Mouse (Mus musculus): ENCODE data around the gene Cldn5. TPM values are rescaled to one million over a fixed set of nuclear protein-coding genes. Genes with fewer than 3 reads are reported as not detected.

The Cldn5 gene
- polyA plus RNA-seq, 1 experiment from 2014 or later = 90.7 TPM

DNA sequence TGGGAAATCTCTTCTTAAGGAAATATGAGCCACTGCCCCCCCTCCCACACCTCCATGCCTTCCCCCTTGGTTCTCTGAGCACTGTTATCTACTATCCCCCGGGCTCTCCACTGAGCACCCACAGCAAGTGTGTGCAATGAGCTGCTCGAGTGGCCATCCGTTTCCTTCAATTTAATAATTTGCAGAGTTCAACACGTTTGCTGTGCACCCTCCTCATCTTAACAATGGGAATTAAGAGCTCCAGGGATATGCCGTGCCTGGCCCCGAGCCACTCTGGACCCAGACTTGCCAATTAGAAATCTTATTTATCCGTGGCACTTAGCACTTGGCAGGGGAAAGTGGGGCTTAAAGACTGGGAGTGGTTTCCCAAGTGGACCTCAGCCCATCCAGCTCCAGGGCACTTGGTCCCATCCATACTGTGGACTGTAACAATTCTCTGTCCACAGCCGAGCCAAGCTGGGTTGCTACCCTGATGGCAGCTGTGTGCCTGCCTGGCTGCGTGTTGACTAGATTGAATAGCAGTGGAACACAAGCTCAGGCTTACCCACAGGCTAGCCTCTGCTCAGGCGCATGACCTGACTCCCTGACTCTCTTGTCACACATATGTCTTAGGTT is 24.7 kb upstream of the Cldn5 start:
- no peak for ATAC-seq
- no peak overlapping the region for H3K4me3 ChIP-seq (replicated peaks; ENCODE audit: low read length)
- H3K27ac ChIP-seq (ENCODE audit: low read length) = no peak overlapping the region
- no peaks in the 10 kb centered on the region for H3K36me3 ChIP-seq (ENCODE audit: control insufficient read depth, insufficient read depth)
- no peak overlapping the region for H3K9ac ChIP-seq (replicated peaks; ENCODE audit: low read depth, low read length)
- H3K9me3 ChIP-seq (ENCODE audit: control insufficient read depth, low read length) = no peaks in the 10 kb centered on the region
- 63% methylated on average over 10 of the region's 10 CpGs for WGBS
- H3K27me3 ChIP-seq (replicated peaks; ENCODE audit: control insufficient read depth, insufficient read depth, low read length) = no peaks in the 10 kb centered on the region
- no peaks in the 10 kb centered on the region for H3K4me1 ChIP-seq (replicated peaks; ENCODE audit: control insufficient read depth, insufficient read depth, low read length)
- no peak overlapping the region for H3K4me2 ChIP-seq (ENCODE audit: low read length)

DNA sequence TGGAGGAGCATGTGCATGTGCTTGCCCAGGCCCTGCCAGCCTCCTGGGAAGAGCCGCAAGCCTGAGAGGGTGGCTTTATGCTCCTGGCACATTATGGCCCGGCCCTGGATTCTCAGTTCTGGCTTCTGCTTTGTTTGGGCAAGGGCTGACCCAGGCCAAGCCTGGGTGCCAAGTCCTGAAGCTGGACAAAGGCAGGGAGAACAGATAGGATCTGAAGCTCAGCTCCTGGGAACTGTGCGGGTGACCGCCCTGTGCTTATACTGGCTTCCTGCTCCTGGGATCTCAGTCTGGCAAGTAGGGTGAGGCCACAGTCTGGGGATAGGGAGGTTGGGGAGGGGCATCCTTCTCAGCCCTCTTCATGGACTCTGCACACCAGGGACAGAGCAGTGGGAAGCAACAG is 14.9 kb upstream of the Cldn5 start:
- Histone ChIP-seq H3K27ac (ENCODE audit: low read length) (no peak overlapping the region), H3K4me3 (replicated peaks; ENCODE audit: low read length) (no peak overlapping the region), H3K27me3 (replicated peaks; ENCODE audit: control insufficient read depth, insufficient read depth, low read length) (no peaks in the 10 kb centered on the region), H3K9ac (replicated peaks; ENCODE audit: low read depth, low read length) (no peak overlapping the region), H3K4me2 (ENCODE audit: low read length) (no peak overlapping the region), H3K9me3 (ENCODE audit: control insufficient read depth, low read length) (no peaks in the 10 kb centered on the region), H3K36me3 (ENCODE audit: control insufficient read depth, insufficient read depth) (no peaks in the 10 kb centered on the region), H3K4me1 (replicated peaks; ENCODE audit: control insufficient read depth, insufficient read depth, low read length) (no peaks in the 10 kb centered on the region)
- 94% methylated on average over 4 of the region's 4 CpGs for WGBS
- ATAC-seq = no peak

DNA sequence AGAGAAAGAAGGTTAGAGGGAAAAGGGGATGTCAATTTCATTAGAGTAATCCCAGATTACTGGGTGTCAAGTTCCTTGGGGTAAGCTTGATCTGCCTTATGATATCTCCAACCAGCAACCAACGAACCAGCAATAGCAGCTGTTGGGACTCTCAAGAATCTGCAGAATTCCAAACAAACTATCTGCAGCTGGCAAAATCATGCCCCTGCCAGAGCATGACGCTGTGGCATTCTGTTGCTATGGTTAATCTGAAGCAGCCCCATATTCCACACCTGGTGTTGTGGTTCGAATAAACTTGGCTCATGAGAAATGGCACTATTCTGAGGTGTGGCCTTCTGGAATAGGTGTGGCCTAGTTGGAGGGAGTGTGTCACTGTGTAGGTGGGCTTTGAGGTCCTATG is 13.7 kb upstream of the Cldn5 start:
- 76% methylated on average over 3 of the region's 3 CpGs for WGBS
- no peaks in the 10 kb centered on the region for H3K36me3 ChIP-seq (ENCODE audit: control insufficient read depth, insufficient read depth)
- no peaks in the 10 kb centered on the region for H3K27me3 ChIP-seq (replicated peaks; ENCODE audit: control insufficient read depth, insufficient read depth, low read length)
- H3K9ac ChIP-seq (replicated peaks; ENCODE audit: low read depth, low read length) = no peak overlapping the region
- no peak overlapping the region for H3K4me3 ChIP-seq (replicated peaks; ENCODE audit: low read length)
- H3K4me2 ChIP-seq (ENCODE audit: low read length) = no peak overlapping the region
- no peak overlapping the region for H3K27ac ChIP-seq (ENCODE audit: low read length)
- ATAC-seq = no peak
- H3K4me1 ChIP-seq (replicated peaks; ENCODE audit: control insufficient read depth, insufficient read depth, low read length) = no peaks in the 10 kb centered on the region
- H3K9me3 ChIP-seq (ENCODE audit: control insufficient read depth, low read length) = no peaks in the 10 kb centered on the region

DNA sequence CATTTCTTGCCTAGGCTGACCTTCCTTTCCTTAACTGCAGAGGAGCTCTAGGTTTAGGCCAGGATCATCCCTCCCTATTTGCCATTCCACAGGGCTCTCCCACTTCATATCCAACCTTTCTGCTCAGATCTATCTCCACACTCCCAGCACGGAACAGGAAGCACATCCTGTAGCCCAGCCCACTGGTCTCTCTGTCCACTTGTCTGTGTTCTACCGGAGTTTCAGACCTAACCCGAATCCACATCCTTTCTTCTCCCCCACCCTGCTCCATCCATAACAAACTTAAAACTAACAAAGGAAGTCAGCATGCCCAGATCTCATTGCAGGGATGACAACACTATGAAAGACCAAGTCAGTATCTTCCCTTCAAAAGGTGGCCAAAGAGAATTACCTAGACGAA is 10.3 kb upstream of the Cldn5 start:
- WGBS = 78% methylated on average over 4 of the region's 4 CpGs
- no peaks in the 10 kb centered on the region for H3K36me3 ChIP-seq (ENCODE audit: control insufficient read depth, insufficient read depth)
- H3K9me3 ChIP-seq (ENCODE audit: control insufficient read depth, low read length) = no peaks in the 10 kb centered on the region
- H3K27ac ChIP-seq (ENCODE audit: low read length) = no peak overlapping the region
- no peaks in the 10 kb centered on the region for H3K4me1 ChIP-seq (replicated peaks; ENCODE audit: control insufficient read depth, insufficient read depth, low read length)
- ATAC-seq = no peak
- no peak overlapping the region for H3K4me2 ChIP-seq (ENCODE audit: low read length)
- H3K4me3 ChIP-seq (replicated peaks; ENCODE audit: low read length) = no peak overlapping the region
- no peaks in the 10 kb centered on the region for H3K27me3 ChIP-seq (replicated peaks; ENCODE audit: control insufficient read depth, insufficient read depth, low read length)
- H3K9ac ChIP-seq (replicated peaks; ENCODE audit: low read depth, low read length) = no peak overlapping the region

DNA sequence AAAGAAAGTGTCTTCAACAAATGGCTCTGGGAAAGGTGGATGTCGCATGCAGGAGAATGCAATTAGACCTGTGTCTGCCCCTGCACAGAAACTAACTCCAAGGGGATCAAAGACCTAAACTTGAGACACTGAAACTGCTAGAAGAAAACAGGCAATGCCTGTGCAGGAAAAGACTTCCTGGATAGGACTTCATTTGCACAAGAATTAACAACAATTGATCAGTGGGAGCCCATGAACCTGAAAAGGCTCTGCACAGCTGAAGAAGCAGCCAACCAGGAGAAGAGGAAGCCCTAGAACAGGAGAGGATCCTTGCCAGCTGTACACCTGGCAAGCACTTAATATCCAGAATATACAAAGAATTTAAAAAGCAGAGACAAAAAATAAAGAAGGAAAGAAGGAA is 7.1 kb upstream of the Cldn5 start:
- H3K4me3 ChIP-seq (replicated peaks; ENCODE audit: low read length) = no peak overlapping the region
- no peak overlapping the region for H3K27ac ChIP-seq (ENCODE audit: low read length)
- H3K36me3 ChIP-seq (ENCODE audit: control insufficient read depth, insufficient read depth) = no peaks in the 10 kb centered on the region
- no peak overlapping the region for H3K9ac ChIP-seq (replicated peaks; ENCODE audit: low read depth, low read length)
- H3K4me2 ChIP-seq (ENCODE audit: low read length) = no peak overlapping the region
- ATAC-seq = no peak
- WGBS = 50% methylated on average over 1 of the region's 1 CpGs
- peaks cover under 1% of the 10 kb centered on the region; the same call in 1 of the 2 replicates for H3K27me3 ChIP-seq (replicated peaks; ENCODE audit: control insufficient read depth, insufficient read depth, low read length)
- H3K9me3 ChIP-seq (ENCODE audit: control insufficient read depth, low read length) = no peaks in the 10 kb centered on the region
- no peaks in the 10 kb centered on the region for H3K4me1 ChIP-seq (replicated peaks; ENCODE audit: control insufficient read depth, insufficient read depth, low read length)

DNA sequence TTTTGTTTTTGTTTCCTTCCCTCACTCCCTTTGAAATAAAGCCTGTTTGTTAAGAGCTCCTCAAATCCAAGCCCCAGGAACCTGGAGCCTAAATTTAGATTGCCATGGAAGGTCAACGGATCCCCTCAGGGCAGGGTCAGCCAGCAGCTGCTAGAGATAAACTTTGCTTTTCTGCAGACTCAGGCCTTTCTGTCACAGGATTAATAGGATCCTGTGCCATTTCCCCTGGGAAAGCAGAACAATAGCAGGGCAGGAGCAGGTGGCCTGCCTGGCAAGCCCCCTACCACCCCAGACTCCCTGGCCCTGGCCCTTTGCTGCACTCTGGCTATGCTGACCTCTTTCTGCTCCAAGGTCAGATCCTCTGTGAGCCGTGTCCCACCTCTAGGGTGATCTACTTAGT is 2.7 kb upstream of the Cldn5 start:
- Histone ChIP-seq H3K9me3 (ENCODE audit: control insufficient read depth, low read length) (no peaks in the 10 kb centered on the region), H3K27me3 (replicated peaks; ENCODE audit: control insufficient read depth, insufficient read depth, low read length) (peaks cover 41% of the 10 kb centered on the region), H3K27ac (ENCODE audit: low read length) (no peak overlapping the region), H3K4me3 (replicated peaks; ENCODE audit: low read length) (no peak overlapping the region), H3K9ac (replicated peaks; ENCODE audit: low read depth, low read length) (no peak overlapping the region), H3K36me3 (ENCODE audit: control insufficient read depth, insufficient read depth) (no peaks in the 10 kb centered on the region), H3K4me1 (replicated peaks; ENCODE audit: control insufficient read depth, insufficient read depth, low read length) (peaks cover 13% of the 10 kb centered on the region), H3K4me2 (ENCODE audit: low read length) (no peak overlapping the region)
- no peak for ATAC-seq
- WGBS = 27% methylated on average over 2 of the region's 2 CpGs

DNA sequence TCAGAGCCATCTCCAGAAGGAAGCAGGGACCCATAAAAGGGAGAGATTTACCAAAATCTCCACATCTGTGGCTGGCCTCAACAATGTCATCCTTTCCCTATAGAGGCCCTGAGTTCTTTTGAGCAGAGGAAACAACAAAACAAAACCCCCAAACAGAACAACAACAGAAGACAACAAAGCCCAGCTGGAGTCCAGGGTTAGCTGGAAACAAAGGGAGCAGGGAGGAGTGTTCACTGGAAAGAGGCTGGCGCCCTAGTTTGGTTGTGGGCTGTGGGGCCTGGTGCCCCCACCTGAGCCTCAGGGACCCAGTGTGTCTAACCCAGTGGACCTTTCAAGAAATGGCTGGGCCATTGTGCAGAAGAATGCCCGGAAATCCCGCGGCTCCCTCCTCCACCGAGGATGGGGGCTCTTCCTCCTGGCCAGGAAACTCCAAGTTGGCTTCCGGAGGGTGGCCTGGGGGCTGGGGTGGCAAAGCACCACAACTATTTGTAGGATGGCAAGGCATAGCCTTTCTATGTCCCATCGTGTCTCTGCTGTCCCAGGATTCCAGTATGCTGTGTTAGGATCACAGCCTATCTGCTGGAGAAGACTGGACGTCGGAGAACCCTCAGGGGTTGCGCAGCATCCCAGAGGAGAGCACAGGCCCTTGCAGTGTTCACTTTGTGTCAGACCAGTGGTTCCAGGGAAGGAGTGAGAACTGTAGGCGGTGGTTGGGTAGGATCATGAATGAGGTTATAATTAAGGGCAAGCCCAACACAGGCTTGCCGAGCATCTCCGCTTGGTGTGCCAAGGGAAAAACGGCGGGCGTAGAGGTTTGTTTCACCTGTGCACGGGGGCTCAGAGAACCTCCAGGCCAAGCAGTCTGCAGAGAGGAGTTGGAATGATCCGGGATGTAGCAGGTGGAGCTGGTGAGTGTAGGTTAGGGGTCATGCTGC is 759 bp upstream of the Cldn5 start:
- Histone ChIP-seq H3K9ac (replicated peaks; ENCODE audit: low read depth, low read length) (no peak overlapping the region), H3K4me1 (replicated peaks; ENCODE audit: control insufficient read depth, insufficient read depth, low read length) (peaks cover 13% of the 10 kb centered on the region), H3K9me3 (ENCODE audit: control insufficient read depth, low read length) (no peaks in the 10 kb centered on the region), H3K36me3 (ENCODE audit: control insufficient read depth, insufficient read depth) (no peaks in the 10 kb centered on the region), H3K4me3 (replicated peaks; ENCODE audit: low read length) (no peak overlapping the region), H3K27ac (ENCODE audit: low read length) (no peak overlapping the region), H3K4me2 (ENCODE audit: low read length) (no peak overlapping the region), H3K27me3 (replicated peaks; ENCODE audit: control insufficient read depth, insufficient read depth, low read length) (peaks cover 42% of the 10 kb centered on the region)
- WGBS = 22% methylated on average over 18 of the region's 18 CpGs
- no peak for ATAC-seq

DNA sequence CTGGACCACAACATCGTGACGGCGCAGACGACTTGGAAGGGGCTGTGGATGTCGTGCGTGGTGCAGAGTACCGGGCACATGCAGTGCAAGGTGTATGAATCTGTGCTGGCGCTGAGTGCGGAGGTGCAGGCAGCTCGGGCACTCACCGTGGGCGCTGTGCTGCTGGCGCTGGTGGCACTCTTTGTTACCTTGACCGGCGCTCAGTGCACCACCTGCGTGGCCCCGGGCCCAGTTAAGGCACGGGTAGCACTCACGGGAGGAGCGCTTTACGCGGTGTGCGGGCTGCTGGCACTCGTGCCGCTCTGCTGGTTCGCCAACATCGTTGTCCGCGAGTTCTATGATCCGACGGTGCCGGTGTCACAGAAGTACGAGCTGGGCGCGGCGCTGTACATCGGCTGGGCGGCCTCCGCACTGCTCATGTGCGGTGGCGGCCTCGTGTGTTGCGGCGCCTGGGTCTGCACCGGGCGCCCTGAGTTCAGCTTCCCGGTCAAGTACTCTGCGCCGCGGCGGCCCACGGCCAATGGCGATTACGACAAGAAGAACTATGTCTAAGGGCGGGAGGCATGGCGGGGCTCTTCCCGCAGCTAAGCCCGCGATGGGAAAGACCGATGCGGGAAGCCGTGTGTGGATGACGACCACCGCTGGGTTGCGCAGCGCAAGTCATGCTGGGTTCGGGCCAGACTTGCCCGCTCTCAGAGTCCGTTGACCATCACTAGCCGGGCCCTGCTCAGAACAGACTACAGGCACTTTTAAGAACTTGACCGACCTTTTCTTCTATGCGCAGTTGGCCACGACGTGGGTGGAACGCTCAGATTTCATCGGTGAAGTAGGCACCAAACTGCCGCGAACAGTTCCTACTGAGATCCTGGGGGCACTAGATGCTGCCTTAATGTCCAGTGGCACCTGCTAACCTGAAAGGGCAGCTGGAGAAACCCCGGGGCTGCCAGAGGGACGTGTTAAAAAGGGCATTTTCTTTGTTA is 744 bp downstream of the Cldn5 start:
- Histone ChIP-seq H3K9me3 (ENCODE audit: control insufficient read depth, low read length) (no peaks in the 10 kb centered on the region), H3K27ac (ENCODE audit: low read length) (no peak overlapping the region), H3K4me3 (replicated peaks; ENCODE audit: low read length) (peak overlapping the region; percentile 43), H3K36me3 (ENCODE audit: control insufficient read depth, insufficient read depth) (no peaks in the 10 kb centered on the region), H3K4me1 (replicated peaks; ENCODE audit: control insufficient read depth, insufficient read depth, low read length) (peaks cover 13% of the 10 kb centered on the region), H3K27me3 (replicated peaks; ENCODE audit: control insufficient read depth, insufficient read depth, low read length) (peaks cover 42% of the 10 kb centered on the region), H3K4me2 (ENCODE audit: low read length) (peak overlapping the region; percentile 70), H3K9ac (replicated peaks; ENCODE audit: low read depth, low read length) (peak overlapping the region; percentile 29; the same call in 1 of the 2 replicates)
- whole genome bisulfite sequencing = 2% methylated on average over 80 of the region's 80 CpGs
- peak; percentile 65 for ATAC-seq

DNA sequence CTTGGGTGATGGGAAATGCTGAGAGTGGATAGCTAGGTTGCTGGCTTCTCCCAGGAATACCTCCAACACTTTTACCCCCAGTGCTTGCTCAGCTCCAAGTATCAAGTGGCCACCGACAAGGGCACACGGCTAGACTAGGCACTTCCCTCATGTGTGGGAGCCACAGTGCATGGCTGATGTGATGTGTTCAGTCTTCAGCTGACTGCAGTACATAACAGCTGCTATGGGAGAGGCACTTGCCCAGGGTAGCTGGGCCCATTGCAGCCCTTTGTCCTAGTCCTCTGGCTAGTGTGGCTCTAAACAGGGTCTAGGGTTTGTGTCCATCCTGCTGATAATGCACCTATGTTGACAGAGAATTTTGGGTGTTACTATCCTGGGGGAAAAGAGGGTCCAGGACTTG is 1.8 kb downstream of the Cldn5 start:
- 59% methylated on average over 2 of the region's 2 CpGs for WGBS
- H3K4me3 ChIP-seq (replicated peaks; ENCODE audit: low read length) = peak overlapping the region; percentile 43
- H3K9ac ChIP-seq (replicated peaks; ENCODE audit: low read depth, low read length) = no peak overlapping the region
- H3K27me3 ChIP-seq (replicated peaks; ENCODE audit: control insufficient read depth, insufficient read depth, low read length) = peaks cover 42% of the 10 kb centered on the region
- H3K4me1 ChIP-seq (replicated peaks; ENCODE audit: control insufficient read depth, insufficient read depth, low read length) = peaks cover 13% of the 10 kb centered on the region
- no peaks in the 10 kb centered on the region for H3K36me3 ChIP-seq (ENCODE audit: control insufficient read depth, insufficient read depth)
- H3K4me2 ChIP-seq (ENCODE audit: low read length) = no peak overlapping the region
- H3K27ac ChIP-seq (ENCODE audit: low read length) = no peak overlapping the region
- no peak for ATAC-seq
- no peaks in the 10 kb centered on the region for H3K9me3 ChIP-seq (ENCODE audit: control insufficient read depth, low read length)
